Mouse (Mus musculus): Measurements from ENCODE around the gene Syn3.

DNA sequence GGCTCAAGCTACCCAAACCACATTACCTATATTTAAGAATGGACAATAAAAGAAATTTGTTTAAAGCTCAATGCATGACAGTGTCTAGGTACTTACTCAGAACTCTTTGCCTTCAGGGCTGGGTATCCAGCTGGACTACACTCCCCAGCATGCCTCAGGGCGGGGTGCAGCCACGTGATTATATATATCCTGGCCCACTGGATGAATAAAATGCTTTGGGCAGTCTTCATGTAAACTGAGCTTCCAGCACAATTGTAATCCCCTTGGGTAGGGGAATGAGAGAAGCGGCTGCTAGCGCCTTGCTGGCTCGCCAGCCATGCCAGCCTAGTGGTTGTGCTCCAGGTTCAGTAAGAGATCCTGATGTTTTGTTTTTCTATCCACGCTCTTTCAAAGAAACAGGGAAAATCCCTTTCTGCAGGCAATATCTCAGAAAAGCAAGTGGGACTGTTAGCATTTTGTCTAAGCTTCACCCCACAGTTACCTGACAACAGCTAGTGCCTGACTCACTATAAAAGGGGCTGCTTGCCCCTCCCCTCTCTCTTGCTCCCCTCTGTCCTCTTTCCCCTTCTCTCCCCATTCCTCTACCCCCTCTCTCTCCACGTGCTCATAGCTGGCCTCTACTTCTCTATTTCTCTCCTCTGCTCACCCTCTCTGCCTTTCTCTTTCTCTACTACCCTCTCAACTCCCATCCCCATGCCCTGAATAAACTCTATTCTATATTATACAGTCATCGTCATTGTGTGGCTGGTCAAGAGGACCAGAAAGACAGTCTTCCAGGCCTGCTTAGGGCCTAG is 122.1 kb downstream of the Syn3 start:
- TF ChIP-seq POLR2A (IDR thresholded peaks at IDR 0.05; ENCODE audit: low read depth, low read length) = no peak
- TF ChIP-seq CTCF (IDR thresholded peaks at IDR 0.05; ENCODE audit: extremely low read depth, insufficient read depth, insufficient read length, insufficient replicate concordance) = no peak
